Mouse (Mus musculus) ES-Bruce4 (cell line): ENCODE measurements around the gene Dctpp1.

Experiments
- CTCF ChIP-seq: IDR thresholded peaks from one replicate; pipeline ENCODE4 v1.8.1; 2011; ENCODE audit warnings: low read depth, low read length
- EP300 ChIP-seq: IDR thresholded peaks from 2 replicates; pipeline ENCODE4 v1.6.1; 2011; ENCODE audit warnings: low read depth, low read length; ENCODE audit not compliant: insufficient read depth
- POLR2A ChIP-seq: IDR thresholded peaks from one replicate; pipeline ENCODE4 v1.8.1; 2011; ENCODE audit warnings: low read length; ENCODE audit not compliant: insufficient read depth

DNA sequence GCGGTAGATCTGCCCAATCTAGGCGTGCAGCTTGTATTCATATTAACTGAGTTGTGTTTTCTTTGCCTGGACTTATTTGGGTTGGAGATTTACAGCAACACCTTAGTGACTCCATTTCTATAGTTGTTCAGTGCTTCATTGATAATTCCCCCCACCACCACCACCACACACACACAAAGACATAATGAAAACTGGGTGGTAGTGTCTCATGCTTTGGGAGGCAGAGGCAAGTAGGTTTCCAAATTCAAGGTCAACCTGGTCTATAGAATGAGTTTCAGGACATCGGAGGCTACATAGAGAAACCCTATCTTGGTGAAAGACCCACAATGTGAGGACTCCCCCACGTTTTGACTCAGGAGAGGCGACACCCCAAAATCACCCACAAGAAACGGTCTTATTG is 35.9 kb downstream of the Dctpp1 start:
- TF ChIP-seq CTCF (no peak), POLR2A (no peak), EP300 (no peak)
